Mouse (Mus musculus): ENCODE measurements at regions not wholly inside any gene's neighbourhood (a gene's known extent, or its start where the extent isn't known, plus 50 kb on each side); places are given as distances from the start of the nearest gene placed in this dataset.

GRCm38 (mm10) chr14:15868520-15868919, 380.6 kb upstream of the Ngly1 start:
- no peak for TF ChIP-seq CTCF (conservative IDR thresholded peaks at IDR 0.05; ENCODE audit: low read length)
- TF ChIP-seq NANOG (IDR thresholded peaks at IDR 0.05; ENCODE audit: borderline replicate concordance, low read length) = no peak
- TF ChIP-seq POU5F1 (IDR thresholded peaks at IDR 0.05; ENCODE audit: borderline replicate concordance, low read length) = no peak
